Mouse (Mus musculus) thymus, postnatal 14 days (tissue): ENCODE data around the gene Rad54l2.

Source experiments
- DNase-seq: peaks from one replicate; pipeline ENCODE4 v3.0.0; 2021

Gene Rad54l2

GRCm38 (mm10) chr9:106739962-106740361, 49.0 kb downstream of the Rad54l2 start:
- DNase-seq, result no peak

DNA sequence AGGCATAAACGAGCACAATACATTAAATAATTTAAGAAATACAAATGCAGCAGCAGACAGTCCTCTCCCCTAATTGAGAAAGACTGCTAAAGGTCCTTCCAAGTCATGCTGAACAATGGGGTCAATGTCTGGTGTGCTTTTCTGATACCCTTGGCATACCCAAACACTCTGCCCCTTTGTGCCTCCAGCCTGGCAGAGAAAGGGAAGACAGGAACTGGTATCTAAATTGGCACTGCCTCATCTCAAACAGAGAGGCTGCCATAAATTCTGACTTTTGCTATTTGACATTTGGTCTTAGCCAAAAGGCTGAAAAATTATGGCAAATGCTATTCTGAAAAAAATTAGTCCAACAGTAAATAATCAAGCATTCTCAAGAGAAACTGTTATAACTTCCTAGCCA, 49.9 kb downstream of the Rad54l2 start:
- no peak for DNase-seq

- DNase-seq, result no peak
These were observed 50.6 kb downstream of the Rad54l2 start for GRCm38 (mm10) chr9:106738199-106738985.

GRCm38 (mm10) chr9:106733690-106734089, 55.3 kb downstream of the Rad54l2 start:
- DNase-seq, result no peak

DNA sequence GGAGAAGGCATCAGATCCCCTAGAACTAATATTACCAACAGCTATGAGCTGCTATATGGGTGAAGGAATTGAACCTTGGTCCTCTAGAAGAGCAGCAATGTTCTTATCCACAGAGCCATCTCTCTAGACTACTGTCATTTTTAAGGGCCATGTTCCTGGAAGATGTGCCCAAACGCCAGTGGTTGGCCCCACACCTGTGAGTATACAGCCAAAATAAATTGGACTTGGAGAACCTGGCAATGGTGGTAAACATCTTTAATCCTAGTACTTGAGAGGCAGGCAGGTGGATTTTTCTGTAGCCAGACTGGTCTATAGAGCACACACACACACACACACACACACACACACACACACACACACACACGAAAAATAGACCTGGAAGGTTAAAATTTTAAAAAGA, 59.6 kb downstream of the Rad54l2 start:
- DNase-seq, result no peak

- no peak for DNase-seq
These were observed 62.1 kb downstream of the Rad54l2 start for GRCm38 (mm10) chr9:106726891-106727290.

GRCm38 (mm10) chr9:106725435-106725834, 63.6 kb downstream of the Rad54l2 start:
- DNase-seq, result no peak

DNA sequence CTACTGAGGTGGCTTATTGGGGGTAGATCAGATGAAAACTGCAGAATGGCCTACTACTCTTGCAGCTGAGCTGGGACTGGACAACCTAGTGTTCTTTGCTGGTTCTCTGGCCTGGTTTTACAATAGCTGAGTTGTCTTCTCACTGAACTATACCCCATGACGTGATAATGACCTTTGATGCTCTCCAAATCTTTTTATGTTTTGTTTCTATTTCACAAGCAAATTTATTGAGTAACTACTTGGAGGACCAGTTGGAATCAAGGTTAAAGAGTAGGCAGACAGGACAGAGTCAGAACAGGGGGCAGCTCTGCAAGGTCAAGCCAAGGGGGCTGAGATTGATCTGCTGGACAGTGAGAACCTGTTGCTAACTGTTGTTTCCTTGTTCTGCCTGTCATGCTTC, 64.1 kb downstream of the Rad54l2 start:
- no peak for DNase-seq

GRCm38 (mm10) chr9:106716729-106717128, 72.3 kb downstream of the Rad54l2 start:
- no peak for DNase-seq

DNA sequence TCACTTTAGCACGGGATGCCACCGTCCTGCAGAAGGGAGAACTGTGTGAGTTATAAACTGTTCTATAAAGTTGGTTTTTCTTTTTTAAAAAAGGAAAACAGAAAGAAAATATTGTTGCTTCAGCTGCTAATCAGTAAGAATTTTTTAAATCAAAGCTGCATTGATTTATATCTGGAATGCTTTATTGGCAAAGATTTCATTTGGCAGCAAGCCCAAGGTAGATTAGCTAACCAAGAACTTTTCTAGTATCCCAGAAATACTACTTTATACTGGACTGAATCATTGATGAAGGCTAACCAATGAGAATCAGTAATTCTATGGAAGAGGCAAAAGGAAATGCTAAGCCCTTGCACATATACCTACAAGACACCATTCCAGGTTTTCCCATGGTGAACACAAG, 72.8 kb downstream of the Rad54l2 start:
- DNase-seq, result no peak

- no peak for DNase-seq
These were observed 76.5 kb downstream of the Rad54l2 start for GRCm38 (mm10) chr9:106712470-106712869.

DNA sequence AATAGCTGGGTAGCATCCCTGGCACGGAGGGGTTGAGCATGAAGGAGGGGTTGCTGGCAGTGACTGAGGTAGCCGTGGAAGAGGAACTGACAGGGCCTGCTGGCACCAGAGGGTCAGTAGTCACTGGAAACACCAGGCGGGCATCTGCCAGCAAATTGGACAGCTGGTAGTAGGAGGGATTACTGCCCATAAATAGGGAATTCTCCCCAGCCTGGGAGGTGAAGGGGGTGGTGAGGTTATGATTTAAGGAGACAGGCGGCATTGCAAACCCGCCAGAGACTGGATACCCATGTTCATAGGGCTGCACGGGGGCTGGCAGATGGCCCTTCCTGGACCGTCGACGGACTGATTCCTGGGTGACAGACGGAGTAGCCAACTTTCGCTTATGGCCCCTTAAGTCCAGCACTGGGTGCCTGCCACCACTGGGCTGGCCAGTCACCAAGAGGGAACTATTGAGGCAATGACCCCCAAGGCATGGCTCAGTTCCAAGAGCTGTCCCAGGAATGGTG, 96.0 kb downstream of the Rad54l2 start:
- no peak for DNase-seq

- no peak for DNase-seq
These were observed 100.2 kb downstream of the Rad54l2 start for GRCm38 (mm10) chr9:106688834-106689233.

GRCm38 (mm10) chr9:106686983-106687650, 101.9 kb downstream of the Rad54l2 start:
- DNase-seq, result peak; percentile 79

- peak; percentile 90 for DNase-seq
These were observed 103.5 kb downstream of the Rad54l2 start, which contains the start of gene Tex264 for GRCm38 (mm10) chr9:106685249-106686101. TSS of gene Tex264 (minus strand) at chr9:106685927.

DNA sequence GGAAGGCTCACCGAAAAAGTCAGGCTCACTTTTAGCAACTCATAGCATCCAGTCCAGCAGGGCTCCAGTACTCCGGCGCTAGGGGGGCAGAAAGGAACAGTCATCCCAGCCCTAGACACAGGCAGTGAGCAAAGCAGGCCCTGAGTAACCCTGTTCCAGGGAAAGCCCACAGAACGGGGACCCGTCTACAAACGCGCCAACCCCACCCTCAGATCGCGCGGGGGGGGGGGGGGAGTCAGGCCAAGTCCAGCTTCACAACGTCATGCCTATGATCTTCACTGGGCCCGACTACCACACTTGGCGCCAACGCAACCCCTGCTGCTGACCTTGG, 104.1 kb downstream of the Rad54l2 start:
- peak; percentile 33 for DNase-seq

DNA sequence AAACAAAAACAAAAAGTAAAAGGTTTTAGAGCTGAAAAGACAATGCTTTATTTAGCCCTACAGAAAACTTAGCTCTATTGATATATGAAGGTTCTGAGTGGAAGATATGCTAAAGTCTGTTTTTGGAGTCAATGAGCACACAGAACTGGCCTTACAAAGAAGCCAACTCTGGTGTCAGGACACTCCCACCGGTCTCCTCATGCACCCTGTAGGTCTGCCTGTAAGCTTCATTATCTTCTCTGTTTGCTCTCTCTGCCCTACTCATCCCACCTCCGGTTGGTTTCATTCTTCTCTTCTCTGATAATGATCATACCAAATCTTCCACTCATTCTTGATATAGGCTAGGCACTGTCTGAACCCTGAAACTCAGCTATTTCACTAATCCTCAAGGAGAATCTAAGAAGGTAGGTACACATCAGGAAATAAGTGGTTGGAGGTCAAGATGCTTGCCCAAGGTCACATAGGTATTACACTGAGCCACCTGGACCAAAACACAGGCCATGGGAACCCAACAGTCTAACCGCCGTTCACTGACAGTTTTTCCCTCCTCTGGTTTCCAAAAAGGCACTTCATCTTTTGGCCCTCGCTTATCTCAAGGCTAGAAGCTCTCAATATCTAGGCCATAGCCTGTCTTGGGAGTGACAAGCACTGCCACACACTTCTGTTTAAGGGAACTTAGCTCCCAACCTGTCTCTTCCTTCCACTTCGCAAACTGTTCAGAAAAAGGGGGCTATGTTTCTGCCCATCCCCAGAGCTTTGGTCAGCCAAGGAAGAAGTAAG, 104.7 kb downstream of the Rad54l2 start:
- DNase-seq, result no peak

GRCm38 (mm10) chr9:106681026-106681425, 108.0 kb downstream of the Rad54l2 start:
- DNase-seq, result no peak

DNA sequence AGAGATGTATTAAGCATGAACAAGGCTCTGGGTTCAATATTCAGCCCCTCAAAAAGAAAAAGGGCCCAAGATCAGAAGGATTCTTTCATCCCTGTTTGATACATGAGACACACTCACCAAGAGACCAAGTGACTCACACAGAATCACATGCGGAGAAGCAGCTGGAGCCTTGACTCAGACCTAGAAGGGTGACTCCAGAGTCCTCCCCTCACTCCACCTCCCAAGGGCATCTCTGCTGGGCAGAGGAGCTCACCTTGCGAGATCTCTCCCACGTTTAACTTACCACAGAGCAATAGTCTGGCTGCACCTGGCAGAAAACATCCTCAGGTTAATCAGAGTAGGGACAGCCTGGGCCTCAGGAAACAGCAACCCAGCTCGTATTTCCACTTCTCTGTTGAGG, 110.8 kb downstream of the Rad54l2 start:
- no peak for DNase-seq

GRCm38 (mm10) chr9:106677702-106678101, 111.3 kb downstream of the Rad54l2 start:
- no peak for DNase-seq

- no peak for DNase-seq
These were observed 112.4 kb downstream of the Rad54l2 start for GRCm38 (mm10) chr9:106676571-106676970.

DNA sequence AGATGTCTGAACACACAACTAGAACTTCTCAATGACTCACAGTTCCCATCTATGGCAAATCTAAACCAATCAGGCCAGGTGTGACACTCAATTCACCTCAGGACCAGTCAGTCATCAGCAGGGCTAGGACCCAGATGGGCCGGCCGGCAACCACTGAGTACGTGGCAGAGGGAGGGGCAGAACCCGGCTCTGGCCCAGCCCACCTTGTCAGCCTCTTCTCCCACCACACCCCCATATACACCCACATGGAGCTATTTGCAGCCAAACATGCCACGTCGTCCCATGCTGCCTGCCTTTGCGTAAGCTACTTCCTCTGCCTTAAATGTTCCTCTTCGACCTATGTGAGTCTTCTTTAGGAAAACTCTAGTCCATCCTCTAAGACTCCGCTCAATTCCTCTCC, 113.0 kb downstream of the Rad54l2 start:
- no peak for DNase-seq

DNA sequence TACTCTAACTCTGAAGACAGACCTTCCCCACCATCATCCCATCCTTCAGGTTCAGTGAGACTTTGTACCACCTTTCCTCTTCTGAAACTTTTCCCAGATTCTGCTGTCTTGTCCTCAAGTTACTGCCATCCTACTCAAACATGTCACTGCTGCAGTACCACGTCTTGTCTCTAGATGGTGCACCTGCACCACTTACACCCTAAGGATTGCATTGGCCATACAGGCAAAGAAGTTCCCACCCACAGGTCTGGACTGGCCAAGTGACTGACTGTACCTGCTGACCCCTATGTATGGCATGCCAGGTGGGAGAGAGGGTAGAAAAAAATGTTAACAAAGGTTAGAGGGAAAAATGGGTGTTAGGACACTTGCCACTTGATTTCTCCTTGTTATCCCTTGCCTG, 113.5 kb downstream of the Rad54l2 start:
- DNase-seq, result peak; percentile 80
